Mouse (Mus musculus) G1E (cell line): Measurements from ENCODE around the gene Pcbp4.

Experiments used
- CTCF ChIP-seq: IDR thresholded peaks from 2 replicates; pipeline ENCODE4 v1.5.1; 2012; ENCODE audit warnings: low read depth, low read length, inconsistent platforms, mixed read lengths
- GATA1 ChIP-seq: IDR thresholded peaks from 2 replicates; pipeline ENCODE4 v1.6.1; 2012; ENCODE audit warnings: borderline replicate concordance, low read length, inconsistent platforms, mixed read lengths
- GATA2 ChIP-seq: IDR thresholded peaks from 2 replicates; pipeline ENCODE4 v1.6.1; 2012; ENCODE audit warnings: low read depth, low read length, inconsistent platforms, borderline replicate concordance

DNA sequence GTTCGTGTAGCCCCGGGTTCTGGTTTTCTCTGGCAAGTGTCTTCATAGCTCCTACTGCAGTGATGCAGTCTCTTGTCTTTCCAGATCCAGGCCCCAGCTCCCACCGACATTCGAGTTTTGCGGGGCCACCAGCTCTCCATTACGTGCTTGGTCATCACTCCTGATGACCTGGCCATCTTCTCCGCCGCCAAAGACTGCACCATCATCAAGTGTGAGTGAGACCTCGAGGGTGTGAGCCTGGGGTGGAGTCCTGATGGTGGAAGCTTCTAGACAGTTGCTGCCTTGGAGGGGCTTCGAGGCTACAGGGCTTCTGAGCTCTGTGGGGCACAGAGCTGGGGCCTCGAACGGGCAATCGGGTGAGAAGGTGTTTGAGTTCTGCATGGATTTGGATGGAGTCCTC is 28.6 kb downstream of the Pcbp4 start:
- no peak for TF ChIP-seq CTCF
- TF ChIP-seq GATA1 = no peak
- no peak for TF ChIP-seq GATA2
